Mouse (Mus musculus) heart, adult 2 months (tissue): ENCODE data around the gene Slit3.

Experiments
- CTCF ChIP-seq: fragments of 200-600 bp; IDR thresholded peaks from 2 replicates; pipeline ENCODE4 v1.8.1; 2022; ENCODE audit warnings: antibody characterized with exemption, mild to moderate bottlenecking, moderate library complexity
- POLR2A ChIP-seq: fragments of 200-500 bp; IDR thresholded peaks from 2 replicates; pipeline ENCODE4 v1.6.1; 2011; ENCODE audit warnings: mild to moderate bottlenecking, low read depth, low read length, control low read depth; ENCODE audit not compliant: insufficient read depth

DNA sequence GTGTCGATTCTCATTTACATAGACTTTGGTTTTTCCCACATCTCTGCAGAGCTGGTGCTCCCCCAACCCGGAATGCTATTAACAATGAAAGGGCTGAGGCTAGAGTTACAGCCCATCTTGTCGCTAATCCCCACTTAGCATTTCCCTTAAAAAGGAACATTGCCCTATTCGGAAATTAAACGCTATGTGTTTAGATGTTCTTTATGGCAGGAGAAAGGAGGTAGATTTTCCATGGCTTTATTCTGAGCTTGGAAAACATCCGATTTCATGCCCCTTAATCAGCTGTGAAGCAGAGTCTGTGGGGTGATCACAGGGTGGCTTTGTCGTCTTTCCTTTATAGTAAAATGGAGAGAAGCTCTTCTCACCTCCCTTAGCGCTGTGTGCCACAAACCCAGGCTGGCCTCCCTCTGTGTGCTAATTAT lies 244.5 kb downstream of the Slit3 start:
- TF ChIP-seq POLR2A (no peak), CTCF (no peak)
